Mouse (Mus musculus) myocyte (in vitro differentiated cells): ENCODE measurements around the gene Cntn1. TPM values are rescaled to one million over a fixed set of nuclear protein-coding genes. Genes with fewer than 3 reads are reported as not detected.

Experiments used
- H3K27me3 ChIP-seq: one replicate; pipeline ENCODE4 v1.6.1; 2011; ENCODE audit not compliant: control insufficient read depth, insufficient read depth, insufficient read length
- H3K36me3 ChIP-seq: one replicate; pipeline ENCODE4 v1.6.1; 2011; ENCODE audit not compliant: control insufficient read depth, insufficient read depth
- H3K4me2 ChIP-seq: one replicate; pipeline ENCODE4 v1.6.1; 2011; ENCODE audit warnings: low read depth, control low read depth
- H3K4me3 ChIP-seq: one replicate; pipeline ENCODE4 v1.5.1; 2011; ENCODE audit warnings: mild to moderate bottlenecking, control low read depth, moderate library complexity
- H3K79me2 ChIP-seq: one replicate; pipeline ENCODE4 v1.6.1; 2011; ENCODE audit not compliant: control insufficient read depth, insufficient read depth
- H3ac ChIP-seq: one replicate; pipeline ENCODE4 v1.6.1; 2011; ENCODE audit not compliant: control insufficient read depth, insufficient read length
- CEBPB ChIP-seq: IDR thresholded peaks from 2 replicates; pipeline ENCODE4 v1.6.1; 2011; ENCODE audit warnings: mild to moderate bottlenecking, moderate library complexity; ENCODE audit not compliant: poor library complexity, insufficient read depth, severe bottlenecking
- E2F4 ChIP-seq: IDR thresholded peaks from one replicate; pipeline ENCODE4 v1.6.1; 2011; ENCODE audit warnings: mild to moderate bottlenecking, control low read depth, moderate library complexity; ENCODE audit not compliant: insufficient read depth
- MAX ChIP-seq: IDR thresholded peaks from one replicate; pipeline ENCODE4 v1.6.1; 2011; ENCODE audit warnings: low read depth, mild to moderate bottlenecking, control low read depth
- MYOD1 ChIP-seq, 3 experiments: IDR thresholded peaks; one replicate each; pipeline ENCODE4 v1.6.1; 2011; ENCODE audit warnings: control low read depth in 2 of 3, low read depth in 2 of 3, mild to moderate bottlenecking in 2 of 3, moderate library complexity in 1 of 3; ENCODE audit not compliant: insufficient read length in 2 of 3, control insufficient read depth in 1 of 3
- MYOG ChIP-seq, 3 experiments: IDR thresholded peaks; one replicate each; pipeline ENCODE4 v1.6.1; 2011; ENCODE audit warnings: control low read depth in 2 of 3, low read depth in 2 of 3, mild to moderate bottlenecking in 2 of 3; ENCODE audit not compliant: insufficient read length in 2 of 3, control insufficient read depth in 1 of 3, insufficient read depth in 1 of 3
- POLR2A ChIP-seq: IDR thresholded peaks from one replicate; pipeline ENCODE4 v1.6.1; 2011; ENCODE audit warnings: low read depth, mild to moderate bottlenecking, control low read depth, moderate library complexity; ENCODE audit not compliant: insufficient read length
- POLR2AphosphoS2 ChIP-seq: IDR thresholded peaks from one replicate; pipeline ENCODE4 v1.6.1; 2011; ENCODE audit warnings: low read depth, control low read depth; ENCODE audit not compliant: insufficient read length
- REST ChIP-seq: IDR thresholded peaks from one replicate; pipeline ENCODE4 v1.6.1; 2011; ENCODE audit warnings: mild to moderate bottlenecking, control low read depth, moderate library complexity; ENCODE audit not compliant: insufficient read depth, insufficient read length
- SRF ChIP-seq: IDR thresholded peaks from one replicate; pipeline ENCODE4 v1.6.1; 2011; ENCODE audit warnings: low read depth; ENCODE audit not compliant: control insufficient read depth, insufficient read length
- TCF12 ChIP-seq: IDR thresholded peaks from one replicate; pipeline ENCODE4 v1.6.1; 2011; ENCODE audit warnings: mild to moderate bottlenecking, control low read depth; ENCODE audit not compliant: poor library complexity, insufficient read depth, severe bottlenecking
- TCF3 ChIP-seq: IDR thresholded peaks from one replicate; pipeline ENCODE4 v1.6.1; 2011; ENCODE audit warnings: low read depth, control low read depth; ENCODE audit not compliant: insufficient read length
- USF1 ChIP-seq: IDR thresholded peaks from one replicate; pipeline ENCODE4 v1.6.1; 2011; ENCODE audit warnings: low read depth, mild to moderate bottlenecking, control low read depth, moderate library complexity
- polyA plus RNA-seq: library from polyadenylated mRNA; unstranded; fragments of >200 nt; fragmentation: generic; extraction: Trizol; gene quantifications from one replicate; pipeline ENCODE4 v1.2.1, GENCODE M21; 2012; ENCODE audit warnings: missing spikeins

The Cntn1 gene
- polyA plus RNA-seq, 1 experiment: 0.01 TPM

- no peak overlapping the region for H3K4me2 ChIP-seq
- H3K27me3 ChIP-seq: no peaks in the 10 kb centered on the region
- TF ChIP-seq TCF3 (no peak), MYOD1 (IDR thresholded peaks at IDR 0.05; ENCODE audit: control insufficient read depth in 1 of 3, insufficient read length in 2 of 3, low read depth in 2 of 3) (no peak), REST (no peak), E2F4 (no peak)
- no peaks in the 10 kb centered on the region for H3K79me2 ChIP-seq
- no peak overlapping the region for H3ac ChIP-seq
- no peaks in the 10 kb centered on the region for H3K36me3 ChIP-seq
- H3K4me3 ChIP-seq: no peak overlapping the region
Observed at GRCm38 (mm10) chr15:92321959-92322358, 271.0 kb downstream of the Cntn1 start.

GRCm38 (mm10) chr15:92327111-92327510 lies 276.1 kb downstream of the Cntn1 start:
- H3K36me3 ChIP-seq: no peaks in the 10 kb centered on the region
- TF ChIP-seq TCF3: no peak
- TF ChIP-seq REST: no peak
- no peak for TF ChIP-seq MAX
- no peak for TF ChIP-seq POLR2A
- no peak for TF ChIP-seq E2F4
- TF ChIP-seq MYOD1 (IDR thresholded peaks at IDR 0.05; ENCODE audit: control insufficient read depth in 1 of 3, insufficient read length in 2 of 3, low read depth in 2 of 3): no peak
- no peak overlapping the region for H3K4me3 ChIP-seq
- H3K79me2 ChIP-seq: no peaks in the 10 kb centered on the region
- H3ac ChIP-seq: no peak overlapping the region
- no peaks in the 10 kb centered on the region for H3K27me3 ChIP-seq
- no peak overlapping the region for H3K4me2 ChIP-seq

DNA sequence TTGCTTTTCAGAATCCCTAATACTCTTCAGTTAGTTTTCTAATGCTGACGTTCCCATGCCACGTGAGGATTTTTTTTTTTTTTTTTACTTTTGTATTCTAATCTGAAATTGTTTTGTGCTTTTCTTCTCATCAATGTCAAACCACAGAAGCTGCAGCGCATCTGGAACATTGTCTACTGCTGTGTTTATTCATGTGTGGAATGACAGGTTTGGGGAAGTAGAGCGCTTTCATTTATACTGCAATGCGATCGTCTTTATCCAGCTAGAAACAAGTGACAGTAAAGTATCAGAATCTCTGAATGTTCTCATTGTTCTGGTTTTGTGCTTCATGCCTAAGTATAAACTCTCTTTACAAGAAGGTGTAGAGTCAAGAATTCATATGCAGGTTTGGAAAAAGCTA lies 289.3 kb downstream of the Cntn1 start:
- H3K27me3 ChIP-seq: no peaks in the 10 kb centered on the region
- no peak overlapping the region for H3ac ChIP-seq
- no peak overlapping the region for H3K4me2 ChIP-seq
- H3K36me3 ChIP-seq: no peaks in the 10 kb centered on the region
- no peak overlapping the region for H3K4me3 ChIP-seq
- TF ChIP-seq POLR2AphosphoS2: no peak
- no peak for TF ChIP-seq USF1
- no peak for TF ChIP-seq MYOG (IDR thresholded peaks at IDR 0.05; ENCODE audit: control insufficient read depth in 1 of 3, insufficient read depth in 1 of 3, insufficient read length in 2 of 3, low read depth in 2 of 3)
- TF ChIP-seq POLR2A: no peak
- no peak for TF ChIP-seq CEBPB
- TF ChIP-seq TCF3: no peak
- no peak for TF ChIP-seq MAX
- TF ChIP-seq SRF: no peak
- TF ChIP-seq MYOD1 (IDR thresholded peaks at IDR 0.05; ENCODE audit: control insufficient read depth in 1 of 3, insufficient read length in 2 of 3, low read depth in 2 of 3): no peak
- TF ChIP-seq REST: no peak
- no peak for TF ChIP-seq TCF12
- no peak for TF ChIP-seq E2F4
- H3K79me2 ChIP-seq: no peaks in the 10 kb centered on the region

DNA sequence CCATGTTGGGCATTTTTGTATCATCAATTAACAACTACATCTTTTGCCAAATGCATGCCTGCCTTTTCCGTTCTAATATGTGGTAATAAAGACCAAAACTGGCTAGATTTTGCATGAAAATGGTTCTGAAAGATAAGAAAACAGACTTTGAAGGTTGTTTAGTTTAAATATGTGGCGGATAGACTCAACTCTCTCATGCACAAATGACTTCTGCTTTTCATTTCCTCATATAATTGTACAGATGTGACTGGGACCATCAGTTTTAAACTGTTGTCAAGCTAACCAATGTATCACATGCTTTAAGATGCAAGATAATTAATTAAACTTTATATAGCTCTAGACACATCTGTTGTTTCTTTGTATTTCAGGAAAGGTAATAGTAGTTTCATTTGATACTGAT lies 290.5 kb downstream of the Cntn1 start:
- TF ChIP-seq MYOG (IDR thresholded peaks at IDR 0.05; ENCODE audit: control insufficient read depth in 1 of 3, insufficient read depth in 1 of 3, insufficient read length in 2 of 3, low read depth in 2 of 3) (no peak), E2F4 (no peak), POLR2AphosphoS2 (no peak), POLR2A (no peak), TCF12 (no peak), MAX (no peak), SRF (no peak), CEBPB (no peak), MYOD1 (IDR thresholded peaks at IDR 0.05; ENCODE audit: control insufficient read depth in 1 of 3, insufficient read length in 2 of 3, low read depth in 2 of 3) (no peak), USF1 (no peak), REST (no peak), TCF3 (no peak)
- no peak overlapping the region for H3K4me3 ChIP-seq

DNA sequence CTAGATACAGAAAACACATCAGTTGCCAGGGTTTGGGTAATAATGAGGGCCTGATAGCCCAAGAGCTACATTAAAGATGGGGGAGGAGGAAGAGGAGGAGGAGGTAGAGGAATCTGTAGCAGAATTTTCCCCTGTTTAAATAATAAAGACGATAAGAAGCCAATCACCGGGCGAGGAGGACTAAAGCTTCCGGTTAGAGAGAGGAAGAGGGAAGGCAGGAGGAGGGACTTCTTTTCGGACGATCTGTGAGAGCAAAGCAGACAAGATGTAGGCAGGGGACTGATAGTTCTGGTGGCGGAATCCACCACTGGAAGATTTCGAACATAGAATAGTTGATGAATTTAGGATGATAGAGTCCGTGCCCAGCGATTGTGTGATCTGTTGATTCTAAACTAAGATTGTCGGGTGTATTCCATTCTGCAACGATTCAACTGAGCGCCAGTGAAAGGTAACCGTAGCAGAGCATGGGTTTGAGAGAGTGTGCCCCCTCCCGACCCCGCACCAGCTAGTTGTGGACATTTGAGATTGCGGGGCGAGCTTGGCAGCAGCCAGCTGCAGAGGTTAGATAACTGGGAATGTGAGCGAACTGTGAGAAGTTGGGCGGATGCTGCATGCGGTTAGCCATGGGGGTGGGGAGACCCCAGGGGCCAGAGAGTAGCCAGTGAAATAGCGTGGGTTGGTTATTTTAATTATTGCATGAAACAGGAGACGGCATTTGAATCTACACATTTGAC lies 293.3 kb downstream of the Cntn1 start:
- peak overlapping the region; percentile 26 for H3K4me3 ChIP-seq
- H3K36me3 ChIP-seq: no peaks in the 10 kb centered on the region
- no peak overlapping the region for H3ac ChIP-seq
- peak overlapping the region; percentile 51 for H3K4me2 ChIP-seq
- H3K79me2 ChIP-seq: no peaks in the 10 kb centered on the region
- no peak for TF ChIP-seq USF1
- TF ChIP-seq MYOG (IDR thresholded peaks at IDR 0.05; ENCODE audit: control insufficient read depth in 1 of 3, insufficient read depth in 1 of 3, insufficient read length in 2 of 3, low read depth in 2 of 3): no peak
- TF ChIP-seq E2F4: no peak
- TF ChIP-seq MAX: no peak
- TF ChIP-seq TCF3: no peak
- no peak for TF ChIP-seq POLR2AphosphoS2
- TF ChIP-seq TCF12: no peak
- TF ChIP-seq SRF: no peak
- no peak for TF ChIP-seq POLR2A
- no peak for TF ChIP-seq REST
- no peak for TF ChIP-seq CEBPB
- no peak for TF ChIP-seq MYOD1 (IDR thresholded peaks at IDR 0.05; ENCODE audit: control insufficient read depth in 1 of 3, insufficient read length in 2 of 3, low read depth in 2 of 3)
- H3K27me3 ChIP-seq: no peaks in the 10 kb centered on the region

More for the DNA sequence above, 290.5 kb downstream of the Cntn1 start:
- no peaks in the 10 kb centered on the region for H3K79me2 ChIP-seq
- H3ac ChIP-seq: no peak overlapping the region
- H3K4me2 ChIP-seq: no peak overlapping the region
- H3K36me3 ChIP-seq: no peaks in the 10 kb centered on the region
- no peaks in the 10 kb centered on the region for H3K27me3 ChIP-seq
